In the genomic region with DNA sequence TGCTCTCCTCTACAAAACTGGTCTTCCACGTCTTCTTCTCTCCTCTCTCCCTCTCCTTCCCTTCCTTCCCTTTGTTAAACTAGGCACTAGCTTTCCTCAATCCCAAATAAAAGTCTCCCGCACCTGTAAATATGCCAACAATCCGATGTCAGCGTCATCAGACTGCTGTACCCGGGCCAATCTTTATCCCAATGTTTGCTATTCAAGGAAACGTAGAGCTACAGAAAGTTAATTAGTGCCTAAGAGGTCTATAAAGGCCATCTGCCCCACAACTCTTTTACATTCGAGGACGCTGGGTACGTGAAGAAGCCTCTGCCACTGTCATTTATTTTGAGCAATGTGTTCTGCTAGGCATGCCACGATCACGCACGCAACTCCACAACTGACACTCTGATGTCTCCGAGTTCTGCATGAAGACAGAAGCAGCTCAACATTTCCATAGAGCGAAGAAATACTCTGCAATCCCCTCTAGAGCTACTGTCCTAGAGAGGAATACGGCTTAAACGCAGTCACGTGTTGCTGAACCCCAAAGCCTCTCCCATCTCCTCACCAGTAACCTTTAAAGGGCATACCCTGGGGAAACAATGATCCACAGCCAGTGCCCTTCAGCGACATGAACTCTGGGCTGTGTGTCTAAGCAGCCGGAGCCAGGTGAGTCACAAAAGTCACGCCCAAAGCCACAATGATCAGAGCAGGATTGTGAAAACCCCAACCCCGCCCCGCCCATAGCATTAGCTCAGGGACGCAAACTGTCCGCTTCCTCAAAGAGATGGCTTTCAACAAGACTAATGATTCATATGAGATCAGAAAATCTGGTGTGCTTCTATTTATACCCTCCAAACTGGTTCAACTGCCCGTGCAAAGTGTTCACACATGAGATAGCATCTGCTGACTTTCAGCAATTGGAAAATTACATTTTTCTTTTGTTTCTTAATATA, we compare ENCODE assay signal across 9 mouse cellular contexts.
DNase-seq lines count a peak whose midpoint lies in the region; ATAC-seq lines count a peak whose summit lies in the region.
"Had no signal": no experiment of that assay in that cellular context is flagged by ENCODE, and none has a peak within 500 bp of the region (broad histone marks: within the 10 kb centered on the region; RNA-seq: fewer than 3 reads in every experiment).

No protein-coding gene starts in this region.

- ATAC-seq in stomach, embryonic 16.5 days (ENCODE audit: insufficient read depth, low FRiP score) = peak; percentile 91
- no peak for ATAC-seq in hindbrain, embryonic 11.5 days (ENCODE audit: low FRiP score)

- WGBS in large intestine, adult 2 months = 28% methylated on average over 25 of the region's 25 CpGs
- WGBS in stomach, embryonic 16.5 days = 53% methylated on average over 25 of the region's 25 CpGs
- 85% methylated on average over 25 of the region's 25 CpGs for WGBS in hindbrain, embryonic 11.5 days

- peak overlapping the region; percentile 32 for H3K4me2 ChIP-seq in stomach, embryonic 16.5 days (ENCODE audit: low read depth, low read length)
- no peak overlapping the region for H3K4me2 ChIP-seq in hindbrain, embryonic 11.5 days (replicated peaks; ENCODE audit: low read depth, low read length)

- H3K4me1 ChIP-seq in stomach, embryonic 16.5 days (ENCODE audit: control insufficient read depth, insufficient read depth, low read length) = 0 out of 2 replicates have a peak, but pooled peaks cover 6% of the 10 kb centered on the region
- H3K4me1 ChIP-seq in hindbrain, embryonic 11.5 days (replicated peaks; ENCODE audit: control insufficient read depth, insufficient read depth, low read length) = no peaks in the 10 kb centered on the region

- H3K36me3 ChIP-seq in stomach, embryonic 16.5 days (ENCODE audit: control insufficient read depth, insufficient read depth, low read length) = no peaks in the 10 kb centered on the region
- no peaks in the 10 kb centered on the region for H3K36me3 ChIP-seq in hindbrain, embryonic 11.5 days (ENCODE audit: control insufficient read depth, insufficient read depth, low read length)

- H3K27ac ChIP-seq in stomach, embryonic 16.5 days (ENCODE audit: low read length) = peak overlapping the region; percentile 82
- H3K27ac ChIP-seq in hindbrain, embryonic 11.5 days (ENCODE audit: low read depth, low read length) = no peak overlapping the region

- DNase-seq in lung, adult 18-20 months = peak; percentile 32 to 65
- no peak for DNase-seq in lung, postnatal 14 days
- DNase-seq in adrenal gland, adult 2 months = peak; percentile 64
- peak; percentile 89 for DNase-seq in large intestine, adult 2 months (ENCODE audit: low read depth, low spot score)
- no peak for DNase-seq in hindbrain, embryonic 11.5 days (ENCODE audit: low spot score)
- DNase-seq in frontal cortex, postnatal 36 days (ENCODE audit: low spot score in 2 of 2) = no peak
- DNase-seq in right cerebral cortex, postnatal 10 days (ENCODE audit: low spot score in 2 of 2) = no peak
- DNase-seq: kidney, postnatal 4 days had no signal

- H3K9me3 ChIP-seq in stomach, embryonic 16.5 days (replicated peaks; ENCODE audit: control insufficient read depth, low read length) = no peaks in the 10 kb centered on the region
- no peaks in the 10 kb centered on the region for H3K9me3 ChIP-seq in hindbrain, embryonic 11.5 days (ENCODE audit: control insufficient read depth, low read length)

- no peaks in the 10 kb centered on the region for H3K27me3 ChIP-seq in stomach, embryonic 16.5 days (ENCODE audit: control insufficient read depth, insufficient read depth, low read length)
- H3K27me3 ChIP-seq in hindbrain, embryonic 11.5 days (ENCODE audit: control insufficient read depth, insufficient read depth, low read length) = no peaks in the 10 kb centered on the region

- H3K4me3 ChIP-seq in stomach, embryonic 16.5 days (replicated peaks; ENCODE audit: low read length) = no peak overlapping the region
- H3K4me3 ChIP-seq in hindbrain, embryonic 11.5 days (ENCODE audit: low read depth, low read length) = no peak overlapping the region

- peak overlapping the region; percentile 9 for H3K9ac ChIP-seq in stomach, embryonic 16.5 days (ENCODE audit: low read length)
- no peak overlapping the region for H3K9ac ChIP-seq in hindbrain, embryonic 11.5 days (ENCODE audit: low read depth, low read length)

Comparison
In these comparisons a context has a peak if more than half of its experiments do, and no peak if none do; other contexts are left out.
1. DNase-seq: peak in lung, adult 18-20 months (2 of 2), adrenal gland, adult 2 months (single experiment) and large intestine, adult 2 months (single experiment); none in lung, postnatal 14 days (single experiment), hindbrain, embryonic 11.5 days (single experiment), frontal cortex, postnatal 36 days (0 of 2) and right cerebral cortex, postnatal 10 days (0 of 2).